Comparison of ENCODE assay signal across 7 mouse cellular contexts in the genomic region with DNA sequence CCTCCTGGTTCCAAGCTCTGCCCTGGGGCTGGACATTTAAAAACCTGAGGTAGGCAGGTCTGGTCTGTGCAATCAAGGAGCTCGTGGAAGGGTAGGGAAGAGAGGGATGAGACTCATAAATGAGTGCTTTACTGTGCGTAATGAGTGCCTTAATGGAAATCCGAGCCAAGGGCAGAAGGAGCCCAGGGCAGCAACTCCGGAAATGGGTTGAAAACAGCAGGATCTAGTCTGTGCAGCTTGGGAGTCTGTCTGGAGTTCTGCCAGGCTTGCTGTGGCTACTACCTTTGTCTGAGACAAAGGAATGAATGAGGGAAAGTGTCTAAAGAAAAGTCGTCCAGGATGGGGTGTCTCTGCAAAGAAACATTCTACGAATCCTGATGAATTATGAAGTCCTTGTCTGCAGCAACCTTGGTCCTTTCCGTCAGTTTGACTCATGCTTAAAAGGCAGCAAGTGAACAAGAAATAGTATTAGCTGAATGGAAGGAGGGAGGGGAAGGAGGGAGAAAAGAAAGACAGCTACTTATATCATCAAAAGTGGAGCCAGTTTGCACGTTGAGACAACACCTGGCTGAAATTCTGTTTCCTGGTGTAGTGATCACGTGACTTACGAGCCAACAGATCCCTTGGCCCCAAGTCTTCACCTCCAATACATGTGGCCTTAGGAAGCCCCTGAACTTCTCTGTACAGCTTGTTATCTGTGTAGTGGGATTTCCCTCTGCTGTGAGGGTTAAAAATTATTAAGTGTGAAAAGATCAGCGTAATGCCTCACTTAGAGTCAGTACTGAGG. TPM values are rescaled to one million over a fixed set of nuclear protein-coding genes. Genes with fewer than 3 reads are reported as not detected.
DNase-seq lines count a peak whose midpoint lies in the region; ATAC-seq and TF ChIP-seq lines count a peak whose summit lies in the region.

No protein-coding gene starts in this region.

- no peak overlapping the region for H3K9ac ChIP-seq in lung, embryonic 16.5 days (ENCODE audit: low read length)
- H3K9ac ChIP-seq in embryonic facial prominence, embryonic 15.5 days = no peak overlapping the region
- no peak overlapping the region for H3K9ac ChIP-seq in intestine, postnatal 0 days (ENCODE audit: low read depth, low read length)
- H3K9ac ChIP-seq in stomach, postnatal 0 days (ENCODE audit: low read length) = peak overlapping the region; percentile 23

- no peak for TF ChIP-seq EP300 in stomach, postnatal 0 days (optimal IDR thresholded peaks at IDR 0.05)

- DNase-seq in lung, postnatal 4 days = no peak
- no peak for DNase-seq in stomach, postnatal 0 days (ENCODE audit: low spot score)
- no peak for DNase-seq in lung, postnatal 14 days
- DNase-seq in frontal cortex, postnatal 25 days (ENCODE audit: low spot score in 2 of 2) = no peak

- H3K27me3 ChIP-seq in lung, embryonic 16.5 days (ENCODE audit: control insufficient read depth, insufficient read depth, low read depth, low read length) = no peaks in the 10 kb centered on the region
- no peaks in the 10 kb centered on the region for H3K27me3 ChIP-seq in embryonic facial prominence, embryonic 15.5 days
- no peaks in the 10 kb centered on the region for H3K27me3 ChIP-seq in intestine, postnatal 0 days (replicated peaks; ENCODE audit: control insufficient read depth, insufficient read depth, low read length)
- H3K27me3 ChIP-seq in stomach, postnatal 0 days (ENCODE audit: control insufficient read depth, insufficient read depth, low read length) = no peaks in the 10 kb centered on the region

- ATAC-seq in lung, embryonic 16.5 days (ENCODE audit: low read depth) = no peak
- no peak for ATAC-seq in embryonic facial prominence, embryonic 15.5 days (ENCODE audit: insufficient number of reproducible peaks, low FRiP score, low TSS enrichment, low read depth)
- no peak for ATAC-seq in intestine, postnatal 0 days
- no peak for ATAC-seq in stomach, postnatal 0 days (ENCODE audit: low FRiP score, low TSS enrichment)

- H3K27ac ChIP-seq in lung, embryonic 16.5 days (ENCODE audit: low read length) = 0 out of 2 replicates have a peak overlapping the region, but pooled peaks have one; percentile 5
- H3K27ac ChIP-seq in embryonic facial prominence, embryonic 15.5 days (replicated peaks) = peak overlapping the region; percentile 70
- H3K27ac ChIP-seq in intestine, postnatal 0 days (ENCODE audit: low read depth, low read length) = 0 out of 2 replicates have a peak overlapping the region, but pooled peaks have one; percentile 3
- H3K27ac ChIP-seq in stomach, postnatal 0 days (replicated peaks) = peak overlapping the region; percentile 93

- peaks cover 42% of the 10 kb centered on the region for H3K4me1 ChIP-seq in lung, embryonic 16.5 days (replicated peaks; ENCODE audit: control insufficient read depth, insufficient read depth, low read length)
- H3K4me1 ChIP-seq in embryonic facial prominence, embryonic 15.5 days = peaks cover 72% of the 10 kb centered on the region
- peaks cover 29% of the 10 kb centered on the region for H3K4me1 ChIP-seq in intestine, postnatal 0 days (replicated peaks; ENCODE audit: control insufficient read depth, insufficient read depth, low read length)
- peaks cover 26% of the 10 kb centered on the region for H3K4me1 ChIP-seq in stomach, postnatal 0 days (replicated peaks; ENCODE audit: control insufficient read depth, insufficient read depth)

- WGBS in lung, embryonic 16.5 days = 56% methylated on average over 11 of the region's 11 CpGs
- WGBS in embryonic facial prominence, embryonic 15.5 days = 35% methylated on average over 11 of the region's 11 CpGs
- WGBS in intestine, postnatal 0 days = 45% methylated on average over 11 of the region's 11 CpGs
- 48% methylated on average over 11 of the region's 11 CpGs for WGBS in stomach, postnatal 0 days

- TF ChIP-seq CTCF in intestine, postnatal 0 days (IDR thresholded peaks at IDR 0.05; ENCODE audit: low read depth) = no peak
- no peak for TF ChIP-seq CTCF in stomach, postnatal 0 days (IDR thresholded peaks at IDR 0.05; ENCODE audit: low read depth)

- H3K4me3 ChIP-seq in lung, embryonic 16.5 days (ENCODE audit: low read length) = no peak overlapping the region
- no peak overlapping the region for H3K4me3 ChIP-seq in embryonic facial prominence, embryonic 15.5 days (replicated peaks)
- H3K4me3 ChIP-seq in intestine, postnatal 0 days (ENCODE audit: low read depth, low read length) = no peak overlapping the region
- no peak overlapping the region for H3K4me3 ChIP-seq in stomach, postnatal 0 days (ENCODE audit: low read depth, low read length)

- H3K36me3 ChIP-seq in lung, embryonic 16.5 days (ENCODE audit: control insufficient read depth, insufficient read depth, low read length) = no peaks in the 10 kb centered on the region
- no peaks in the 10 kb centered on the region for H3K36me3 ChIP-seq in embryonic facial prominence, embryonic 15.5 days
- no peaks in the 10 kb centered on the region for H3K36me3 ChIP-seq in intestine, postnatal 0 days (ENCODE audit: control insufficient read depth, insufficient read depth)
- no peaks in the 10 kb centered on the region for H3K36me3 ChIP-seq in stomach, postnatal 0 days (ENCODE audit: control insufficient read depth, insufficient read depth, low read length)

- H3K9me3 ChIP-seq in lung, embryonic 16.5 days (ENCODE audit: control insufficient read depth, low read length) = no peaks in the 10 kb centered on the region
- no peaks in the 10 kb centered on the region for H3K9me3 ChIP-seq in embryonic facial prominence, embryonic 15.5 days (replicated peaks)
- no peaks in the 10 kb centered on the region for H3K9me3 ChIP-seq in intestine, postnatal 0 days (ENCODE audit: control insufficient read depth)
- no peaks in the 10 kb centered on the region for H3K9me3 ChIP-seq in stomach, postnatal 0 days (ENCODE audit: control insufficient read depth, low read length)

- no peak overlapping the region for H3K4me2 ChIP-seq in lung, embryonic 16.5 days (ENCODE audit: low read depth, low read length)
- peak overlapping the region; percentile 1; the same call in 1 of the 2 replicates for H3K4me2 ChIP-seq in embryonic facial prominence, embryonic 15.5 days (replicated peaks)
- H3K4me2 ChIP-seq in intestine, postnatal 0 days (replicated peaks; ENCODE audit: low read depth) = no peak overlapping the region; the same call in 1 of the 2 replicates
- peak overlapping the region; percentile 5; the same call in 1 of the 2 replicates for H3K4me2 ChIP-seq in stomach, postnatal 0 days (replicated peaks; ENCODE audit: low read depth)

RNA-seq across cellular contexts. Expression of gene Sema4b, which starts 2.7 kb away (rescaled TPM):
- polyA plus RNA-seq in lung, embryonic 16.5 days (2015; fragmentation: Nextera tagmentation; extraction: Ambion mirVana) = 15.8 and 16.3 TPM in 2 replicates
- 23.0 and 25.2 TPM in 2 replicates for polyA plus RNA-seq in embryonic facial prominence, embryonic 15.5 days (2015; fragmentation: Nextera tagmentation; extraction: Ambion mirVana)
- 23.1 and 25.1 TPM in 2 replicates for polyA plus RNA-seq in intestine, postnatal 0 days (2015; fragmentation: Nextera tagmentation; extraction: Ambion mirVana)
- polyA plus RNA-seq in stomach, postnatal 0 days (2015; fragmentation: Nextera tagmentation; extraction: Ambion mirVana) = 19.4 and 19.9 TPM in 2 replicates

RNA-seq across cellular contexts. Expression of gene Cib1, which starts 43.3 kb away (rescaled TPM):
- polyA plus RNA-seq in lung, embryonic 16.5 days (2015; fragmentation: Nextera tagmentation; extraction: Ambion mirVana) = 88.4 and 96.0 TPM in 2 replicates
- polyA plus RNA-seq in embryonic facial prominence, embryonic 15.5 days (2015; fragmentation: Nextera tagmentation; extraction: Ambion mirVana) = 96.8 and 108 TPM in 2 replicates
- 526 and 531 TPM in 2 replicates for polyA plus RNA-seq in intestine, postnatal 0 days (2015; fragmentation: Nextera tagmentation; extraction: Ambion mirVana)
- polyA plus RNA-seq in stomach, postnatal 0 days (2015; fragmentation: Nextera tagmentation; extraction: Ambion mirVana) = 187 and 189 TPM in 2 replicates

RNA-seq across cellular contexts. Expression of gene Gdpgp1, which starts 43.3 kb away (rescaled TPM):
- 3.5 and 3.9 TPM in 2 replicates for polyA plus RNA-seq in lung, embryonic 16.5 days (2015; fragmentation: Nextera tagmentation; extraction: Ambion mirVana)
- 4.1 TPM in 2 replicates for polyA plus RNA-seq in embryonic facial prominence, embryonic 15.5 days (2015; fragmentation: Nextera tagmentation; extraction: Ambion mirVana)
- 6.5 and 7.4 TPM in 2 replicates for polyA plus RNA-seq in intestine, postnatal 0 days (2015; fragmentation: Nextera tagmentation; extraction: Ambion mirVana)
- polyA plus RNA-seq in stomach, postnatal 0 days (2015; fragmentation: Nextera tagmentation; extraction: Ambion mirVana) = 2.9 and 3.2 TPM in 2 replicates

RNA-seq across cellular contexts. Expression of gene Ttll13, which starts 56.8 kb away (rescaled TPM):
- 1.1 and 2.2 TPM in 2 replicates for polyA plus RNA-seq in lung, embryonic 16.5 days (2015; fragmentation: Nextera tagmentation; extraction: Ambion mirVana)
- polyA plus RNA-seq in embryonic facial prominence, embryonic 15.5 days (2015; fragmentation: Nextera tagmentation; extraction: Ambion mirVana) = 1.3 and 1.6 TPM in 2 replicates
- 0.77 and 1.3 TPM in 2 replicates for polyA plus RNA-seq in intestine, postnatal 0 days (2015; fragmentation: Nextera tagmentation; extraction: Ambion mirVana)
- 1.2 TPM in 2 replicates for polyA plus RNA-seq in stomach, postnatal 0 days (2015; fragmentation: Nextera tagmentation; extraction: Ambion mirVana)

Comparison
In these comparisons a context has a peak if more than half of its experiments do, and no peak if none do; other contexts are left out.
1. H3K27ac ChIP-seq: peak in every context shown above with its lines; median percentile 93 in stomach, postnatal 0 days; 70 in embryonic facial prominence, embryonic 15.5 days; 5 in lung, embryonic 16.5 days; 3 in intestine, postnatal 0 days.
2. H3K4me2 ChIP-seq: peak in embryonic facial prominence, embryonic 15.5 days (single experiment) and stomach, postnatal 0 days (single experiment); none in lung, embryonic 16.5 days (single experiment) and intestine, postnatal 0 days (single experiment).